Comparison of ENCODE assay signal across 10 mouse cellular contexts in the genomic region with DNA sequence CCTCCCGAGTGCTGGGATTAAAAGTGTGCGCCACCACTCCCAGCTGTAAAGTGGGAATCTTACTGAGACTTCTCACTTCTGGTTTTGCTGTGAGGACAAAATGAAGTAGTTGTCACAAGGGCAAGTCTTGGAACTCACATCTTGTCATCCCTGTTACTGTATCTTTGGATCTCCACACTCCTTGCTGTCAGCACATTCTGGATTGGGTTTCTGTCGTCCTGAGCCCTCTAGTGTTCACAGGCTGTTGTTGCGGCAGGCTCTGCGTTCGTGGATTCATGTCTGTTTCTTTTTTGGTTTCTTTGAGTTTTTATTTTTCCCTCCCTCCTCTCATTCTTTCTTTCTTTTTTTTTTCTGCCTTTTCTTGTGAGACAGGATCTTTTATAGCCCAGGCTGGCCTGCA. TPM values are rescaled to one million over a fixed set of nuclear protein-coding genes. Genes with fewer than 3 reads are reported as not detected.
A peak's percentile ranks its signal among the peaks of the same experiment; 100 is the strongest.
DNase-seq lines count a peak whose midpoint lies in the region; ATAC-seq and TF ChIP-seq lines count a peak whose summit lies in the region.
"Had no signal": no experiment of that assay in that cellular context is flagged by ENCODE, and none has a peak within 500 bp of the region (broad histone marks: within the 10 kb centered on the region; RNA-seq: fewer than 3 reads in every experiment).

No protein-coding gene starts in this region.

- H3ac ChIP-seq in myocyte (ENCODE audit: control insufficient read depth, insufficient read length), result no peak overlapping the region

- peak; percentile 65 to 75 for DNase-seq in heart, adult 18-20 months
- no peak for DNase-seq in heart, adult 11 months
- DNase-seq in c-Kit-positive CD71-positive TER-119-negative erythroid progenitor cells, embryonic 14.5 days (ENCODE audit: low read depth), result peak; percentile 84
- peak; percentile 60 to 84 for DNase-seq in left cerebral cortex, postnatal 25 days (ENCODE audit: low spot score in 2 of 2)
- no peak for DNase-seq in yolk sac, embryonic 10.5 days (ENCODE audit: low spot score)

- ATAC-seq in CD4-positive, CD25-positive, alpha-beta regulatory T cell, adult 4 months, result peak; percentile 63
- ATAC-seq in heart, embryonic 13.5 days (ENCODE audit: extremely low read depth, insufficient number of reproducible peaks, low FRiP score, low TSS enrichment), result no peak

- H3K27me3 ChIP-seq in heart, embryonic 13.5 days (replicated peaks), result no peaks in the 10 kb centered on the region
- no peaks in the 10 kb centered on the region for H3K27me3 ChIP-seq in myocyte (ENCODE audit: control insufficient read depth, insufficient read depth, insufficient read length)
- H3K27me3 ChIP-seq: embryonic facial prominence, embryonic 12.5 days had no signal

- H3K27ac ChIP-seq in heart, embryonic 13.5 days (replicated peaks), result peak overlapping the region; percentile 97
- H3K27ac ChIP-seq: embryonic facial prominence, embryonic 12.5 days; macrophage had no signal

- 22% methylated on average over 6 of the region's 6 CpGs for WGBS in heart, embryonic 13.5 days

- no peaks in the 10 kb centered on the region for H3K9me3 ChIP-seq in heart, embryonic 13.5 days
- H3K9me3 ChIP-seq: embryonic facial prominence, embryonic 12.5 days had no signal

- TF ChIP-seq POLR2A in myocyte (IDR thresholded peaks at IDR 0.05; ENCODE audit: insufficient read length, low read depth), result no peak

- H3K4me2 ChIP-seq in heart, embryonic 13.5 days, result peak overlapping the region; percentile 46
- peak overlapping the region; percentile 45 for H3K4me2 ChIP-seq in myocyte (ENCODE audit: low read depth)
- H3K4me2 ChIP-seq: embryonic facial prominence, embryonic 12.5 days had no signal

- H3K4me3 ChIP-seq in heart, embryonic 13.5 days, result no peak overlapping the region
- H3K4me3 ChIP-seq in myocyte, result no peak overlapping the region
- H3K4me3 ChIP-seq: embryonic facial prominence, embryonic 12.5 days had no signal

- H3K9ac ChIP-seq in heart, embryonic 13.5 days, result peak overlapping the region; percentile 53
- H3K9ac ChIP-seq: embryonic facial prominence, embryonic 12.5 days had no signal

- intact Hi-C loops in left cerebral cortex, postnatal 25 days (cut with DNase I), result loop anchor here (5.0 kb wide), 3 partner anchors 48 to 213 kb away; partner anchors contain the start of gene Fam78a

- no peaks in the 10 kb centered on the region for H3K36me3 ChIP-seq in heart, embryonic 13.5 days
- H3K36me3 ChIP-seq in myocyte (ENCODE audit: control insufficient read depth, insufficient read depth), result no peaks in the 10 kb centered on the region
- H3K36me3 ChIP-seq: embryonic facial prominence, embryonic 12.5 days had no signal

- H3K4me1 ChIP-seq in heart, embryonic 13.5 days, result peaks cover 68% of the 10 kb centered on the region
- H3K4me1 ChIP-seq: embryonic facial prominence, embryonic 12.5 days had no signal

- H3K79me2 ChIP-seq in myocyte (ENCODE audit: control insufficient read depth, insufficient read depth), result no peaks in the 10 kb centered on the region

TF ChIP-seq in myocyte, 11 proteins besides CTCF, POLR2A, EP300 and RAD21:
- no peak for TF ChIP-seq POLR2AphosphoS2 (IDR thresholded peaks at IDR 0.05; ENCODE audit: insufficient read length, low read depth)
- no peak for TF ChIP-seq MYOG (IDR thresholded peaks at IDR 0.05; ENCODE audit: control insufficient read depth in 1 of 3, insufficient read depth in 1 of 3, insufficient read length in 2 of 3, low read depth in 2 of 3)
- TF ChIP-seq MAX (IDR thresholded peaks at IDR 0.05; ENCODE audit: low read depth), result no peak
- no peak for TF ChIP-seq REST (IDR thresholded peaks at IDR 0.05; ENCODE audit: insufficient read depth, insufficient read length)
- TF ChIP-seq TCF12 (IDR thresholded peaks at IDR 0.05; ENCODE audit: insufficient read depth, poor library complexity, severe bottlenecking), result no peak
- TF ChIP-seq CEBPB (IDR thresholded peaks at IDR 0.05; ENCODE audit: insufficient read depth, poor library complexity, severe bottlenecking), result no peak
- no peak for TF ChIP-seq USF1 (IDR thresholded peaks at IDR 0.05; ENCODE audit: low read depth)
- TF ChIP-seq E2F4 (IDR thresholded peaks at IDR 0.05; ENCODE audit: insufficient read depth), result no peak
- no peak for TF ChIP-seq TCF3 (IDR thresholded peaks at IDR 0.05; ENCODE audit: insufficient read length, low read depth)
- no peak for TF ChIP-seq SRF (IDR thresholded peaks at IDR 0.05; ENCODE audit: control insufficient read depth, insufficient read length, low read depth)
- TF ChIP-seq MYOD1 (IDR thresholded peaks at IDR 0.05; ENCODE audit: control insufficient read depth in 1 of 3, insufficient read length in 2 of 3, low read depth in 2 of 3), result no peak

RNA-seq across cellular contexts. Expression of gene Prrc2b, which starts 20.4 kb away (rescaled TPM):
- total RNA-seq in heart, adult 18-20 months (2021), result 10 to 100 TPM; 83.5 to 86.2 TPM
- polyA plus RNA-seq in CD4-positive, CD25-positive, alpha-beta regulatory T cell, adult 4 months (2017; shearing (Covaris generic)), result 10 to 100 TPM; 31.7 to 32.9 TPM
- 24.5 and 25.1 TPM in 2 replicates for polyA plus RNA-seq in heart, embryonic 13.5 days (2015; fragmentation: Nextera tagmentation; extraction: Ambion mirVana)
- total RNA-seq in left cerebral cortex, postnatal 25 days (2021), result 100 to 1,000 TPM; 240 TPM
- 76.2 TPM for polyA plus RNA-seq in myocyte (2012; fragmentation: generic; extraction: Trizol)

RNA-seq across cellular contexts. Expression of gene Plpp7, which starts 35.1 kb away (rescaled TPM):
- total RNA-seq in heart, adult 18-20 months (2021), result 10 to 100 TPM; 27.3 to 38.3 TPM
- not detected for polyA plus RNA-seq in CD4-positive, CD25-positive, alpha-beta regulatory T cell, adult 4 months (2017; shearing (Covaris generic))
- polyA plus RNA-seq in heart, embryonic 13.5 days (2015; fragmentation: Nextera tagmentation; extraction: Ambion mirVana), result 13.9 and 14.2 TPM in 2 replicates
- 10 to 100 TPM; 27.6 to 28.0 TPM for total RNA-seq in left cerebral cortex, postnatal 25 days (2021)
- polyA plus RNA-seq in myocyte (2012; fragmentation: generic; extraction: Trizol), result 60.6 TPM

RNA-seq across cellular contexts. Expression of gene Fam78a, which starts 45.8 kb away (rescaled TPM):
- total RNA-seq in heart, adult 18-20 months (2021), result 10 to 100 TPM; 15.0 to 23.0 TPM
- polyA plus RNA-seq in CD4-positive, CD25-positive, alpha-beta regulatory T cell, adult 4 months (2017; shearing (Covaris generic)), result 10 to 100 TPM; 22.6 to 24.4 TPM
- polyA plus RNA-seq in heart, embryonic 13.5 days (2015; fragmentation: Nextera tagmentation; extraction: Ambion mirVana), result 29.3 and 32.8 TPM in 2 replicates
- 1 to 10 TPM; 4.2 to 6.6 TPM for total RNA-seq in left cerebral cortex, postnatal 25 days (2021)
- 4.7 TPM for polyA plus RNA-seq in myocyte (2012; fragmentation: generic; extraction: Trizol)

Comparison
In these comparisons a context has a peak if more than half of its experiments do, and no peak if none do; other contexts are left out.
1. DNase-seq: peak in heart, adult 18-20 months (2 of 2), c-Kit-positive CD71-positive TER-119-negative erythroid progenitor cells, embryonic 14.5 days (single experiment) and left cerebral cortex, postnatal 25 days (2 of 2); none in heart, adult 11 months (single experiment) and yolk sac, embryonic 10.5 days (single experiment).
2. RNA of gene Plpp7, which starts 35.1 kb away (polyA plus RNA-seq): 60.6 TPM in myocyte (single experiment) and 13.9 to 14.2 TPM in heart, embryonic 13.5 days; not detected in CD4-positive, CD25-positive, alpha-beta regulatory T cell, adult 4 months; every median in the first group is over 10 times any median in the second.